Mouse (Mus musculus): ENCODE measurements around the gene Tm6sf2. TPM values are rescaled to one million over a fixed set of nuclear protein-coding genes. Genes with fewer than 3 reads are reported as not detected.

Gene Tm6sf2
- polyA plus RNA-seq (2014; fragmentation: Illumina TruSeq; extraction: RNeasy Lipid Tissue Mini Kit (QIAGEN cat#74804); ENCODE audit: low read depth, low replicate concordance): 0.68 TPM

DNA sequence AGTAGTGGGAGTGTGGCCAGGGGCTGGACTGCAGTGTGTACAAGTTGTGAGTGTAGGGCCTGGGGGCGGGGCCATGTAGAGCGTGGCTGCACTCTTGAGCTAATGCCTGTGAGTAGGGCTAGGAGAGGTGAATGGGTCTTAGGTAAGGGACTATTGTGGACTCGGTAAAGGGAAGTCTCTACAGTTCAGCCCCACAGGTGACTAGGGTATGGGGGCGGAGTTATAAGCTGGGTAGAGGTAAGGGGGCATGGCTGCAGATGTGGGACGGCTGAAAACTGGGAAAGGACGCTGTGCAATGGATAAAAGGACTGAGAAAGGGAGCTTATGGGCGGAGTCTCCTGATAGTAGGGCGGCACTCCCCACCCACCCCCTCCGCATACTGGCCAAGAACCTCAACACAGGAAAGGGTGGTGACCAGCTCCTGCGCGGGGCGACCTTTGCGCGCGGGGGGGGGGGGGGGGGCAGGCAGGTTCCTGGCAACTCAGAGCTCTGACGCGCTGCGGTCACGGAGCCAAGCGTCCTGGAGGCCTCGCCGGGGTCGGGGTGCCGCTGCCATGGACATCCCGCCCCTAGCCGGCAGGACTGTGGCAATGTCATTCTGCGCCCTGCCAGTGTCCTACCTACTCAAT lies at the start of gene Tm6sf2:
Tm6sf2 (plus strand) TSS at position 484 of the 629 bp plus-strand sequence.

GRCm38 (mm10) chr8:70042583-70043455 lies 29.9 kb upstream of the Tm6sf2 start, which contains the start of the genes Mau2 and Sugp1:
Gene Mau2, minus strand, starts transcription at chr8:70042734.
Gene Sugp1, plus strand, starts transcription at chr8:70042813.

GRCm38 (mm10) chr8:70083285-70083684 lies 10.6 kb downstream of the Tm6sf2 start, which contains the start of gene Hapln4:
Gene Hapln4, plus strand, starts transcription at chr8:70083457.

DNA sequence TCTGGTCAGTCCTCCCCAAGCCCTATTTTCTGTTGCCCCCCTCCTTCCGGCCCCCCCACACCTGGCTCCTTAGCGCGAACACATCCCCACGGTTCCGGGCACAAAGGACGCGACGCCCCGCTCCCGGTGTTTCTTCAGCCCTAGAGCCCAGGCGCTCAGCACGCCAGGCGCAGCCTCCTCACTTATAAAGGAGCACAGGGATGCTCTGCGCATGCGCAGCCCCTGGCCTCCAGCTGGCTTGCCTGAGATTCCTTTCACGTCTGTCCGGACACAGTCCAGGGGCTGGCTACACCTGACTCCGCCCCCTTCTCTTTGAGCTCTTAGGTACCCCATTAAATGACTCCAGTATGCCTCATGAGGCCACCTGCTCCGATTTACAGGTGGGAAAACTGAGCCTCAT lies 47.9 kb downstream of the Tm6sf2 start, which contains the start of gene Ncan:
Ncan (minus strand) TSS at position 207 of the 400 bp plus-strand sequence.

Other genes starting within 250 kb of the Tm6sf2 start
- gene Pbx4, start 240.4 kb upstream of the Tm6sf2 start, polyA plus RNA-seq (2014; fragmentation: Illumina TruSeq; extraction: RNeasy Lipid Tissue Mini Kit (QIAGEN cat#74804); ENCODE audit: low read depth, low replicate concordance): 6.2 TPM
- 0.38 TPM for gene Cilp2, start 185.2 kb upstream of the Tm6sf2 start, polyA plus RNA-seq (2014; fragmentation: Illumina TruSeq; extraction: RNeasy Lipid Tissue Mini Kit (QIAGEN cat#74804); ENCODE audit: low read depth, low replicate concordance)
- gene Tssk6, start 170.7 kb upstream of the Tm6sf2 start, polyA plus RNA-seq (2014; fragmentation: Illumina TruSeq; extraction: RNeasy Lipid Tissue Mini Kit (QIAGEN cat#74804); ENCODE audit: low read depth, low replicate concordance): 9.8 TPM
- gene Ndufa13, start 170.4 kb upstream of the Tm6sf2 start, polyA plus RNA-seq (2014; fragmentation: Illumina TruSeq; extraction: RNeasy Lipid Tissue Mini Kit (QIAGEN cat#74804); ENCODE audit: low read depth, low replicate concordance): 118 TPM
- 1.6 TPM for gene Yjefn3, start 170.2 kb upstream of the Tm6sf2 start, polyA plus RNA-seq (2014; fragmentation: Illumina TruSeq; extraction: RNeasy Lipid Tissue Mini Kit (QIAGEN cat#74804); ENCODE audit: low read depth, low replicate concordance)
- gene Gatad2a, start 76.5 kb upstream of the Tm6sf2 start, polyA plus RNA-seq (2014; fragmentation: Illumina TruSeq; extraction: RNeasy Lipid Tissue Mini Kit (QIAGEN cat#74804); ENCODE audit: low read depth, low replicate concordance): 41.1 TPM
- 33.6 TPM for gene Mau2, start 30.2 kb upstream of the Tm6sf2 start, polyA plus RNA-seq (2014; fragmentation: Illumina TruSeq; extraction: RNeasy Lipid Tissue Mini Kit (QIAGEN cat#74804); ENCODE audit: low read depth, low replicate concordance)
- gene Sugp1, start 30.1 kb upstream of the Tm6sf2 start, polyA plus RNA-seq (2014; fragmentation: Illumina TruSeq; extraction: RNeasy Lipid Tissue Mini Kit (QIAGEN cat#74804); ENCODE audit: low read depth, low replicate concordance): 23.3 TPM
- 0.10 TPM for gene Hapln4, start 10.5 kb downstream of the Tm6sf2 start, polyA plus RNA-seq (2014; fragmentation: Illumina TruSeq; extraction: RNeasy Lipid Tissue Mini Kit (QIAGEN cat#74804); ENCODE audit: low read depth, low replicate concordance)
- gene Ncan, start 47.9 kb downstream of the Tm6sf2 start, polyA plus RNA-seq (2014; fragmentation: Illumina TruSeq; extraction: RNeasy Lipid Tissue Mini Kit (QIAGEN cat#74804); ENCODE audit: low read depth, low replicate concordance): 0.21 TPM
- gene Nr2c2ap, start 58.4 kb downstream of the Tm6sf2 start, polyA plus RNA-seq (2014; fragmentation: Illumina TruSeq; extraction: RNeasy Lipid Tissue Mini Kit (QIAGEN cat#74804); ENCODE audit: low read depth, low replicate concordance): 17.3 TPM
- 13.1 TPM for gene Rfxank, start 66.2 kb downstream of the Tm6sf2 start, polyA plus RNA-seq (2014; fragmentation: Illumina TruSeq; extraction: RNeasy Lipid Tissue Mini Kit (QIAGEN cat#74804); ENCODE audit: low read depth, low replicate concordance)
- gene Borcs8, start 66.6 kb downstream of the Tm6sf2 start, polyA plus RNA-seq (2014; fragmentation: Illumina TruSeq; extraction: RNeasy Lipid Tissue Mini Kit (QIAGEN cat#74804); ENCODE audit: low read depth, low replicate concordance): 57.0 TPM
- gene Mef2b, start 66.8 kb downstream of the Tm6sf2 start, polyA plus RNA-seq (2014; fragmentation: Illumina TruSeq; extraction: RNeasy Lipid Tissue Mini Kit (QIAGEN cat#74804); ENCODE audit: low read depth, low replicate concordance): 0.40 TPM
- gene Tmem161a, start 99.4 kb downstream of the Tm6sf2 start, polyA plus RNA-seq (2014; fragmentation: Illumina TruSeq; extraction: RNeasy Lipid Tissue Mini Kit (QIAGEN cat#74804); ENCODE audit: low read depth, low replicate concordance): 44.5 TPM
- gene Slc25a42, start 139.4 kb downstream of the Tm6sf2 start, polyA plus RNA-seq (2014; fragmentation: Illumina TruSeq; extraction: RNeasy Lipid Tissue Mini Kit (QIAGEN cat#74804); ENCODE audit: low read depth, low replicate concordance): 28.3 TPM
- 30.9 TPM for gene Sugp2, start 161.3 kb downstream of the Tm6sf2 start, polyA plus RNA-seq (2014; fragmentation: Illumina TruSeq; extraction: RNeasy Lipid Tissue Mini Kit (QIAGEN cat#74804); ENCODE audit: low read depth, low replicate concordance)
- 7.3 TPM for gene Armc6, start 161.5 kb downstream of the Tm6sf2 start, polyA plus RNA-seq (2014; fragmentation: Illumina TruSeq; extraction: RNeasy Lipid Tissue Mini Kit (QIAGEN cat#74804); ENCODE audit: low read depth, low replicate concordance)
- gene Homer3, start 209.9 kb downstream of the Tm6sf2 start, polyA plus RNA-seq (2014; fragmentation: Illumina TruSeq; extraction: RNeasy Lipid Tissue Mini Kit (QIAGEN cat#74804); ENCODE audit: low read depth, low replicate concordance): 43.4 TPM
- gene Ddx49, start 229.6 kb downstream of the Tm6sf2 start, polyA plus RNA-seq (2014; fragmentation: Illumina TruSeq; extraction: RNeasy Lipid Tissue Mini Kit (QIAGEN cat#74804); ENCODE audit: low read depth, low replicate concordance): 40.2 TPM
- 186 TPM for gene Cope, start 229.6 kb downstream of the Tm6sf2 start, polyA plus RNA-seq (2014; fragmentation: Illumina TruSeq; extraction: RNeasy Lipid Tissue Mini Kit (QIAGEN cat#74804); ENCODE audit: low read depth, low replicate concordance)
- gene Cers1, start 242.9 kb downstream of the Tm6sf2 start, polyA plus RNA-seq (2014; fragmentation: Illumina TruSeq; extraction: RNeasy Lipid Tissue Mini Kit (QIAGEN cat#74804); ENCODE audit: low read depth, low replicate concordance): 0.63 TPM